28 mouse cellular contexts compared by ENCODE assay signal in the genomic region with DNA sequence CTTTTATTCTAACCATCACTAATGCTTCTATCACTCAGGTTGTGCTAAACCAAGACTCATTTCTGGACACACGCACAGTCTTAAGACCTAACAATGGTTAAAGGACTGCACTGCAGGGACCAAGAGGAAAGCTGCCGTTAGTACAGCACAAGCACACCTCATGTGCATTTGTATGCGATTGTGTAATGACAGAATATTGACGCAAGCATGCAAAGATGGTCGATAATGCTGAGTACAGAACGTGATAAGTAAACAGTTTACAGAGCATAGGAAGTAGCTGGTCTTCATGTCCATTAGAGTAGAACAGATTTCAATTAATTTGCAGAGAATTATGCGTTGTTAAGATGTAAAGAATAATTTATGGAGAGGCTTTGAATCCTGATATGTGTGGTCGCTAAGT. TPM values are rescaled to one million over a fixed set of nuclear protein-coding genes. Genes with fewer than 3 reads are reported as not detected.
DNase-seq lines count a peak whose midpoint lies in the region; ATAC-seq and TF ChIP-seq lines count a peak whose summit lies in the region.
"Had no signal": no experiment of that assay in that cellular context is flagged by ENCODE, and none has a peak within 500 bp of the region (broad histone marks: within the 10 kb centered on the region; RNA-seq: fewer than 3 reads in every experiment).

No protein-coding gene starts in this region.

- no peaks in the 10 kb centered on the region for H3K36me3 ChIP-seq in liver, embryonic 15.5 days (replicated peaks)
- no peaks in the 10 kb centered on the region for H3K36me3 ChIP-seq in liver, postnatal 0 days (replicated peaks; ENCODE audit: insufficient read depth, low read length)
- H3K36me3 ChIP-seq: embryonic facial prominence, embryonic 15.5 days; forebrain, embryonic 12.5 days; G1E had no signal

- H3K9ac ChIP-seq in liver, embryonic 15.5 days, result no peak overlapping the region
- no peak overlapping the region for H3K9ac ChIP-seq in liver, postnatal 0 days (replicated peaks)
- H3K9ac ChIP-seq: embryonic facial prominence, embryonic 13.5 days; embryonic facial prominence, embryonic 15.5 days; forebrain, embryonic 12.5 days had no signal

- no peaks in the 10 kb centered on the region for H3K9me3 ChIP-seq in liver, embryonic 15.5 days (replicated peaks)
- H3K9me3 ChIP-seq in liver, postnatal 0 days (ENCODE audit: low read length), result no peaks in the 10 kb centered on the region
- H3K9me3 ChIP-seq: embryonic facial prominence, embryonic 13.5 days; embryonic facial prominence, embryonic 15.5 days; forebrain, embryonic 10.5 days; forebrain, embryonic 12.5 days; G1E had no signal

- ATAC-seq in liver, embryonic 15.5 days (ENCODE audit: insufficient read depth), result peak; percentile 58; the same call in 1 of the 2 replicates
- ATAC-seq in liver, postnatal 0 days, result peak; percentile 98
- ATAC-seq: activated CD4-positive, CD25-positive, alpha-beta regulatory T cell, adult 4 months; CD4-positive, CD25-positive, alpha-beta regulatory T cell, adult 4 months; forebrain, embryonic 14.5 days; forebrain, embryonic 16.5 days; Patski had no signal

- no peak overlapping the region for H3K4me2 ChIP-seq in liver, embryonic 15.5 days
- no peak overlapping the region for H3K4me2 ChIP-seq in liver, postnatal 0 days (ENCODE audit: low read depth, low read length)
- H3K4me2 ChIP-seq: embryonic facial prominence, embryonic 13.5 days; embryonic facial prominence, embryonic 15.5 days; forebrain, embryonic 12.5 days had no signal

- 66% methylated on average over 8 of the region's 8 CpGs for WGBS in liver, embryonic 15.5 days (ENCODE audit: insufficient replicate concordance)
- 68% methylated on average over 8 of the region's 8 CpGs for WGBS in liver, postnatal 0 days (ENCODE audit: insufficient replicate concordance)

- H3K4me1 ChIP-seq in liver, embryonic 15.5 days (replicated peaks), result peaks cover 7% of the 10 kb centered on the region
- peaks cover 11% of the 10 kb centered on the region for H3K4me1 ChIP-seq in liver, postnatal 0 days (ENCODE audit: insufficient read depth)
- H3K4me1 ChIP-seq: embryonic facial prominence, embryonic 13.5 days; embryonic facial prominence, embryonic 15.5 days; forebrain, embryonic 10.5 days; forebrain, embryonic 12.5 days had no signal

- no peaks in the 10 kb centered on the region for H3K27me3 ChIP-seq in liver, embryonic 15.5 days
- H3K27me3 ChIP-seq in liver, postnatal 0 days (ENCODE audit: insufficient read depth, low read length), result no peaks in the 10 kb centered on the region
- H3K27me3 ChIP-seq: CH12.LX; embryonic facial prominence, embryonic 13.5 days; embryonic facial prominence, embryonic 15.5 days; forebrain, embryonic 12.5 days; Patski had no signal

- peak; percentile 59; the same call in 1 of the 2 replicates for TF ChIP-seq EP300 in liver, postnatal 0 days (IDR thresholded peaks at IDR 0.05; ENCODE audit: low read depth)

- no peak for TF ChIP-seq CTCF in liver, postnatal 0 days (IDR thresholded peaks at IDR 0.05; ENCODE audit: low read depth)

- peak; percentile 46 for DNase-seq in heart, adult 11 months
- DNase-seq in heart, postnatal 4 days, result no peak
- DNase-seq in liver, result no peak
- DNase-seq in liver, postnatal 0 days, result peak; percentile 32
- DNase-seq: adrenal gland, adult 8-10 months; adrenal gland, postnatal 14 days; adrenal gland, postnatal 36 days; B cell, adult 2 months; cerebellum, adult 11 months; cerebellum, adult 18-20 months; cerebellum, adult 8-10 months; cerebellum, adult 9-11 months; cerebellum, postnatal 14 days; cerebellum, postnatal 36 days; embryo, embryonic 11 days had no signal

- H3K4me3 ChIP-seq in liver, embryonic 15.5 days (replicated peaks), result no peak overlapping the region
- no peak overlapping the region for H3K4me3 ChIP-seq in liver, postnatal 0 days (ENCODE audit: low read depth, low read length)
- H3K4me3 ChIP-seq: embryonic facial prominence, embryonic 13.5 days; embryonic facial prominence, embryonic 15.5 days; erythroblast, embryonic 14.5 days; forebrain, embryonic 10.5 days; forebrain, embryonic 12.5 days had no signal

- H3K27ac ChIP-seq in liver, embryonic 15.5 days (replicated peaks), result no peak overlapping the region
- peak overlapping the region; percentile 76 for H3K27ac ChIP-seq in liver, postnatal 0 days (ENCODE audit: low read depth)
- H3K27ac ChIP-seq: embryonic facial prominence, embryonic 13.5 days; embryonic facial prominence, embryonic 15.5 days; forebrain, embryonic 10.5 days; forebrain, embryonic 12.5 days had no signal

RNA-seq across cellular contexts. Expression of a gene that starts 11.9 kb away (rescaled TPM):
- 10 to 100 TPM; 15.3 to 16.3 TPM for total RNA-seq in heart, postnatal 4 days (2021)
- polyA plus RNA-seq in liver, embryonic 15.5 days (2015; fragmentation: Nextera tagmentation; extraction: Ambion mirVana), result 0.99 and 1.0 TPM in 2 replicates
- 1.2 and 1.3 TPM in 2 replicates for polyA plus RNA-seq in liver, postnatal 0 days (2015; fragmentation: Nextera tagmentation; extraction: Ambion mirVana)

RNA-seq across cellular contexts. Expression of a gene that starts 31.5 kb away (rescaled TPM):
- 10 to 100 TPM; 13.7 to 14.0 TPM for total RNA-seq in heart, postnatal 4 days (2021)
- polyA plus RNA-seq in liver, embryonic 15.5 days (2015; fragmentation: Nextera tagmentation; extraction: Ambion mirVana), result 10.9 and 11.8 TPM in 2 replicates
- polyA plus RNA-seq in liver, postnatal 0 days (2015; fragmentation: Nextera tagmentation; extraction: Ambion mirVana), result 9.6 and 10.0 TPM in 2 replicates

RNA-seq across cellular contexts. Expression of a gene that starts 31.7 kb away (rescaled TPM):
- 10 to 100 TPM; 15.7 to 16.0 TPM for total RNA-seq in heart, postnatal 4 days (2021)
- 10.4 and 10.8 TPM in 2 replicates for polyA plus RNA-seq in liver, embryonic 15.5 days (2015; fragmentation: Nextera tagmentation; extraction: Ambion mirVana)
- polyA plus RNA-seq in liver, postnatal 0 days (2015; fragmentation: Nextera tagmentation; extraction: Ambion mirVana), result 7.9 and 9.0 TPM in 2 replicates

Comparison
In these comparisons a context has a peak if more than half of its experiments do, and no peak if none do; other contexts are left out.
1. DNase-seq: peak in heart, adult 11 months (single experiment) and liver, postnatal 0 days (single experiment); none in heart, postnatal 4 days (single experiment) and liver (single experiment).